Mouse (Mus musculus) CD4-positive helper T cell, adult 2 months (primary cell): ENCODE data around the gene Amdhd2.

Experiments
- DNase-seq: peaks from one replicate; pipeline ENCODE4 v3.0.0-alpha.2; 2012; ENCODE audit warnings: low read depth, missing footprints, low spot score

The Amdhd2 gene

DNA sequence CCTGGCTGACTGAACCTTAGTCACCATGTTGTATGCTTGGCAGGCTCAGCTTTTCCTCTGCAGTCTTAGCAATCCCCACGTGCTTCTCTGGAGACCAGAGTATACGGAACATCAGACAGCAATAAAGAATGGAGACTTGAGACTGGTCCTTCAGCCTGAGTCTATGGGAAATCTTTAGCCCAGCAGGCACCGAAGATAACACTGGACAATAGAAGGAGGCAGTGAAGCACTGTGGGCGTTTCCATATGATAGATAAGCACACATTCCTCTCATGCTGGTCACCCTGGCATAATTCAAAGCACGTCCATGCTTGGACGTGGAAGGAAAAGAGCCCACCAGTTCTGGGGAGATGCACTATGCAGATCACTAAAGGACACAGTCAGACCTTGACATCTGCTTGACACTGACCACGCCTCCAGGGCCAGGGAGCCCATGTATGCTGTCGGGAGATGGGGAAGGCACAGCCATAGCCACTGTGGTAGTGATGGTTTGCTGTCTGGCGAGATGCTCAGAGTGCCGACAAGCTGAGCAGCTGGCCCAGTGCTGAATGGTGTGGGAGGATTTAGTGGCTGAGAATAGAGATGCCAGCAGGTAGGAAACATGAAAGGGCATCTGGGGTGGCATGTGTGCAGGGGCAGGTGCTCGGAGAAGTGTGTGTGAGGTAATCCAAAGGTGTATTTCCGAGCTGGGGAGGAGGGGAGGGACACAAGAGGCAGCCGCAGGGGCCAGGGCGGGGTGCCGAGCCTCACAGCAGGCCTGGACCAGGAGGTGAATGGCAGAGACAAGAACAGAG, 33.7 kb upstream of the Amdhd2 start:
- DNase-seq: no peak

DNA sequence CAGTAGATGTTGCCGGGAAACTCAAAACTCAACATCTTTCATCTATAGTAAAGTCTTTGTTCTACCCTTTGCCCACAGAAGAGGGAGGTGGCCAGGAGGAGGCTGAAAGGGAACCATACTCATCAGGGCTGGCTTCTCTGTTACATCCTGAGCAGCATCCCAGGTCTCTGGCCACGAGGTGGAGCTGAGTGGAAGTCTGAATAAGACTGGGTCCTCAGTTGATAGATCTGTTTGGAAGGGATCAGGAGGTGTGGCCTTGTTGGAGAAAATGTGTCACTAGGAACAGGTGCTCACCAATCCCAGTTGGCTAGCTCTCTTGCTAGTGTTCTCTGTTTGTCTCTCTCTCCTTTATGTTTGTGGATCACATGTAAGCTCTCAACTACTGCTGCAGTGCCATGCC, 31.8 kb upstream of the Amdhd2 start:
- no peak for DNase-seq

DNA sequence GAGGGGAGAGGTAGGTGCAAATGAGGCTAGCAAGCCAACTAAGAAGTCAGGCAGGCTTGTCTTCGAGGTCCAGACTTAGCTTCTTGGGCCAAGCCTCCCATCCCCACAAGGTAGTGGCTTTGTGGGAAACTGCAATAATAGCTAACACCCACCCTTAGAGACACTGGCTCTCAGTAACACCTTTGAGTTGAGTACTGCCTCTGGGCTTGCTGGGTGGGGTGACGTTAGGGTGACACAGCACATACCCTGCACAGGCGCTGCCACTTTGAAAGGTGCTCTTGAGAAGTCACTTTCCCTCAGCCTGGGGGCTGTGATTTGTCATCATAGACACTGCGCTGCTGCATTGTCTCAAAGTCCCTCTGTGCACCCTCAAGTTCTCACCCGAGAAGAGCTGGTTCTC, 30.2 kb upstream of the Amdhd2 start:
- DNase-seq: no peak

DNA sequence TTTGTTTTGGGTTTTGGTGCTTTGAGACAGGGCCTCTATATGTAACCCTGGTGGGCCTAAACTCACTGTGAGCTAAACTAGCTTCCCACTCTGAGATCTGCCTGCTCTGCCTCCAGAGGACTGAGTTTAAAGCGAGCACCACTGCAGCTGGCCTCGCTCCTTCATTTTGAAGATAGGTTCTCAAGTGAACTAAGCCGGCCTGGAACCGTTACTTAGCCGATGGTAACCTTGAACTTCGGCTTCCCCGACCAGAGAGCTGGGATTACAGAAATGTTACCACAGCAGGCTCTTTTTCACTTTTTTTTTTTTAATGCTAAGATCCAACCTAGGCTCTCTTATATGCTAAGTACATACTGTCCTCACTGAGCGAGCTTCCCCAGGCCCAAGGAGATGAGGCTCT, 29.7 kb upstream of the Amdhd2 start:
- DNase-seq: no peak

GRCm38 (mm10) chr17:24192848-24193247, 29.3 kb upstream of the Amdhd2 start:
- no peak for DNase-seq

DNA sequence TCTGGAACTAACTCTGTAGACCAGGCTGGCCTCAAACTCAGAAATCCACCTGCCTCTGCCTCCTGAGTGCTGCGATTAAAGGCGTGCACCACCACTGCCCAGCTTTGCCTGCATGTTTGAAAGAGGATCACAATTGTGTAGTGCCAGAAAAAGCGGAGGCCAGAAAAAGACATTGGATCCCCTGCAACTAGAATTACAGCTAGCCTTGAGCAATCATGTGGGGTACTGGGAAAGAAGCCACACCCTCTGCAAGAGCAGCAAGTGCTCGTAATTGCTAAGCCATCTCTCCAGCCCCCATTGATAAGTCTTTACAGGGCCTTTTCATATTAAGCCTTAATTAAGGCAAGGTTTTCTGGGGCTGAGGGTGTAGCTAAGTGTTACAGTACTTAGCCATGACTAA, 27.9 kb upstream of the Amdhd2 start:
- DNase-seq: no peak

DNA sequence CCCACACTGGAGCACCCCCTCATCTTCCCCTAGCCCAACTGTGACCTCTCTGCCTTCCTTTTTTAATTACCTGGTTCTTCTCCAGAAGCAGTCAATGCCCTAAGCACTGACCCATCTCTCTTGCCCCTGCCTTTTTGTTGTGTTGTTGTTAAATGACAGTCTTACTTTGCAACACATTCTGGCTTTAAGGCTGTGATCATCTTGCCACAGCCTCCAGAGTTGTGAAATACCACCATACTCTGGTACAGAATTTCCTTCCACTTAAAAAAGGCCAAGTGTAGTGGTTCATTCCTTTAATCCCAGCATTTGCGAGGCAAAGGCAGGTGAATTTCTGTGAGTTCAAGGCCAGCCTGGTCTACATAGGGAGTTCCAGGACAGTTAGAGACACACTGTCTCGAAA, 27.4 kb upstream of the Amdhd2 start:
- no peak for DNase-seq

DNA sequence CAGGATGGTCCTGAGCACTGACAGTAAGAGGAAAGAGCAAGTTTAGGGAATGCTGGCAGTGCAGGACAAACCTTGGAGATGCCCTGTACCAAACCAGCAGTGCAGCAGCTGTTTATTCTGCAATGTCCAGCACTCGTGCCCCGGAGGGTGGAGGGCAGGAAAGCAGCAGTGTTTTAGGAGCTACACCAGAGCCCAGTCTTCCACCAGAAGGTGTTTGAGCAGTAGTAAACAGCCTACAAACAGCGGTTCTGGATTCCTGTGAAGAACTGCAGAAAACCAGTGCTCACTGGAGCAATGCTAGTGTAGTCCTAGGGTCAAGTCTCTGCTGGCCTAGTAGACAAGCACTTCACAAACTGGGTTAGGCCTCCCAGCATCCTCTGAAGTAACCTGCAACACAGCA, 10.7 kb upstream of the Amdhd2 start:
- no peak for DNase-seq

DNA sequence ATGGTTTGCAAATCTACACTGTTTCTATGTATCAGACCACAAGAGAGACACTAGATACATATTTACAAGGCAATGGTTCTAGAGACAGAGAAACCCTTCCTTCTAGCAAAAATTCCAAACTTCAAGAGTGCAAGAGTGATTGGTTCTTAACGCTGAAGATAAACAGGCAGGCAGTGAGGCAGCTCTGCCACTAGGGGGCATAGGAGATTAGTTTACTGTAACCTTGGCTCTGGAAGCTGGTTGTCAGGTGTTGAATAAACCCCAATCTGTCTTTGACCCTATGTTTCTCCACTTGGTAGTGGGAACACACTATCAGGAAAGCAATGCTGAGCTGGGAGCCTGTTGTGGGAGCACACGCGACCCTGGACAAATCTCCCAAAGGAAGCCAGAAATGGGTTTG, 9.9 kb upstream of the Amdhd2 start:
- DNase-seq: peak; percentile 76

GRCm38 (mm10) chr17:24171738-24172137, 8.2 kb upstream of the Amdhd2 start:
- no peak for DNase-seq

- no peak for DNase-seq
These were observed 7.2 kb upstream of the Amdhd2 start for GRCm38 (mm10) chr17:24170729-24171128.

GRCm38 (mm10) chr17:24170125-24170524, 6.6 kb upstream of the Amdhd2 start:
- DNase-seq: no peak

DNA sequence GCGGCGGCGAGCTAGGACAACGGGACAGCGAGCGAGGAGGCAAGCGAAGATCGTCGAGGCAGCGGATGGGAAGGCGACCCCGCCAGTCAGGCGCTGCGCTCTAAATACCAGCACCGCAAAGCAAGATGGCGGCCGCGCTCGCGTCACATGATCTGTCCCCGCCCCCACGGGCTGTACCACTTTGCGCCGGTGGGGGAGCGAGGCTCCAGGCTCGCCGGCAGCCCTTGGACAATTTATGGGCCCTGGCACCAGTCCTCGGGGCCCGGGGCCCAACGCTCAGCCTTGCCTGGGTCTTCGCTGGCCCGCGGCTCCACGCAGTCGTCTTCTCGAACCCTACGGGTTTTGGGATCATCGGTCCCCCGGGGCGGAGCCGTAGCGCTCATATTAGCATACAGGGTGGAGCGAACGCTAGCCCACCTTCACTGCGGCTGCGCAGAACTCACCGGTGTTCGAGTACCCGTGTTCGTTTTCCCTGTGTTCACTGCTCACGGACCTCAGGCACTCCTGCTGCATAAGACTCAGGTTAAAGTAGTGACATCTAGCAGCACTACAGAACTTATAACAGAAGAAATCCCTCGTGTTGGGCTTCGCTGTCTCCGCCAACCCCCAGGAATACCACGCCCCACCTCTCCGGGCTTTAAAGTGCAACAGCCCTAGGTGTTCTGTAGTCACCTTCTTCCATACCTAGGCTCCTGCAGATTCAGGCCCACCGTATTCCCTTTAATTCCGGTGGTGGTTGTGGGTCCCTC, 5.9 kb upstream of the Amdhd2 start, which contains the start of gene Atp6v0c:
Atp6v0c (minus strand) TSS at position 386 of the 749 bp plus-strand sequence.
- DNase-seq: peak; percentile 95

- peak; percentile 95 for DNase-seq
These were observed 5.2 kb upstream of the Amdhd2 start for GRCm38 (mm10) chr17:24168590-24169277.

DNA sequence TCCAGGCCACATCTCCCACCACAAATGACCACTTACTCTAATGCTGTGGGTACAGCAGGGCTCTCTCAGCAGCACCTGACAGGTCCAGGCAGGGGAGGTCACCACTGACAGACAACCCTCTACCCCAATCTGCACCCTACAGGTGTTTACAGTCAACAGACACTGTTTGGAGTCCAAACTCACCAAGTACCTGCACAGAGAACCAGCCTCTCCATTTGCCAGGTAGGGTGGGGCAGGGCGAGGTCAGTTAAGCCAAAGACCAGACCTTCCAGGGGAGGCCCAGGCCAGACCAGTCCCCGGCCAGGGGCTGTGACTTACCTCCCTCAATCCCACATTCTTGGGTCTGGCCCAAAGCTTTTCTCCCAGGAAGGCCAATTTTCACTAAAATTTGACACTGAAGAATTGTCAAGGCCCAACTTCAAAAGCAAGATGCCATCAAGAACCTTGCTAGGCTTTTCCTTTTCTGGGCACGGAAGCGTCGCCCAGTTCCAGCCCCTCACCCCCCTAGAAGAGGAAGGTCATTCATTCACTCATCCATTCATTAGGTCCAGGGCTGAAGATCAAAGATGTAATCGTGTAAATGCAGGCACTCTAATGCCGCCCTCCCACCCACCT, 4.4 kb upstream of the Amdhd2 start:
- DNase-seq: no peak

DNA sequence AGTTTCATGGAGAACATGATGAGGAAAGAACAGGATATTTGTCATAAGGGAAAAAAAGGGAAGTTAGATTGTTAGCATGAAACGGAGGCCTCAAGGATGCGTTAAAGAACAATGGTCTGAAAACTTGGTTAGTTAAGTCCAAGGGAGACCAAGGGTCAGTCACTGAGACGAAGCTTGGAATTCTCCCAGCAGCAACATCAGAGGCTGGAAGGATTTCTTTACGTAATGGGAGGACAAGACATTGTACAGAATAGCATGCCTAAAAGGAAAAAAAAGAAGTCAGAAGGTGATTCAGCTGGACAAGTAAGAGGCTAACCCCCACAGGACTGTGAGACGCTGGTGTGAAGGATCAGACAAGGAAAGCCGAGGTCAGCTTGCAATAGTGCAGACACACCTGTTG, 3.6 kb upstream of the Amdhd2 start:
- no peak for DNase-seq

- no peak for DNase-seq
These were observed 1.1 kb upstream of the Amdhd2 start for GRCm38 (mm10) chr17:24164566-24165259.

DNA sequence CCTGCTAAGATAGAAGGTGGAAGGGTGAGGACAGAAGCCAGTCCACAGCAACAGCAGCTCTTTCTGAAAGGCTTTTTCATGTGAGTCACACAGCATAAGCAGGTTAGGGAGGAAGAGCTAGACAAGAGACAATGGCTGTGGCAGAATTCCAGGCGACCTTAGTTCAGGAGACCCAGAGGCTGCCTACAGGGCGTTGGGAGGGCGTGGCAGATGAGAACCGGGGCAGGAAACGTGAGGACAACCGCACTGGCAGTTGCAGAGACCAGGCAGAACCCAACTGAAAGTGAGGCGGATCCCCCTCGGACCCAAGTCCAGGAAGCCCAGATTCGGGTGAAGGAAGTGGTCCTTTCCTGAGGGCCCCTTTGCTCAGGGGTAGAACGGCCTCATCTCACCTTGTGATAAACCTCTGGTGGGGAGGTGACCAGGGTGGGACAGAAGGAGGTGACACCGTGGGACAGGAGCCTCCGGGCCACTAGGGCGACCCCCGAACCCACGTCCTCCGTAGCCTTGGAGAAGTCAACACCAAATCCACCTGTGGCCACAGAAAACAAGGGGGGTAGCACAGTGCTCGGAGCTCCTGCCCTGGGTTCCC, 886 bp downstream of the Amdhd2 start:
- DNase-seq: peak; percentile 39

GRCm38 (mm10) chr17:24161466-24161865, 2.1 kb downstream of the Amdhd2 start:
- no peak for DNase-seq

GRCm38 (mm10) chr17:24157526-24157925, 6.0 kb downstream of the Amdhd2 start:
- DNase-seq: no peak

- DNase-seq: no peak
These were observed 6.4 kb downstream of the Amdhd2 start for GRCm38 (mm10) chr17:24157121-24157520.
